Mouse (Mus musculus) stomach, embryonic 16.5 days (tissue): ENCODE data around the gene Acad11. TPM values are rescaled to one million over a fixed set of nuclear protein-coding genes. Genes with fewer than 3 reads are reported as not detected.

Experiments
- ATAC-seq: fragments of 200-750 bp; cut with Nextera tagmentation; 2 replicates; pipeline ENCODE4 v1.8.0; 2017; ENCODE audit warnings: moderate number of reproducible peaks, moderate TSS enrichment; ENCODE audit not compliant: insufficient read depth, low FRiP score
- H3K27ac ChIP-seq: fragments of 300-500 bp; sonication (generic); 2 replicates; pipeline ENCODE4 v1.5.1; 2014; ENCODE audit warnings: low read length
- H3K27me3 ChIP-seq: fragments of 300-500 bp; sonication (generic); 2 replicates; pipeline ENCODE4 v1.6.1; 2014; ENCODE audit warnings: low read length, control low read depth, mixed read lengths; ENCODE audit not compliant: control insufficient read depth, insufficient read depth
- H3K36me3 ChIP-seq: fragments of 300-500 bp; sonication (generic); 2 replicates; pipeline ENCODE4 v1.6.1; 2014; ENCODE audit warnings: low read length; ENCODE audit not compliant: control insufficient read depth, insufficient read depth
- H3K4me1 ChIP-seq: fragments of 300-500 bp; sonication (generic); 2 replicates; pipeline ENCODE4 v1.6.1; 2014; ENCODE audit warnings: low read length, control low read depth, mixed read lengths; ENCODE audit not compliant: control insufficient read depth, insufficient read depth
- H3K4me2 ChIP-seq: fragments of 300-500 bp; sonication (generic); 2 replicates; pipeline ENCODE4 v1.6.1; 2014; ENCODE audit warnings: low read depth, low read length, mixed read lengths
- H3K4me3 ChIP-seq: fragments of 300-500 bp; sonication (generic); replicated peaks from 2 replicates; pipeline ENCODE4 v1.5.1; 2014; ENCODE audit warnings: mild to moderate bottlenecking, low read length
- H3K9ac ChIP-seq: fragments of 300-500 bp; sonication (generic); 2 replicates; pipeline ENCODE4 v1.6.1; 2014; ENCODE audit warnings: low read length
- H3K9me3 ChIP-seq: fragments of 300-500 bp; sonication (generic); replicated peaks from 2 replicates; pipeline ENCODE4 v1.6.1; 2016; ENCODE audit warnings: low read length, control low read depth; ENCODE audit not compliant: control insufficient read depth
- WGBS: fragments of 180-500 bp; shearing (Covaris S2); extraction: QIAGEN DNeasy Blood & Tissue Kit; methylation state at CpG from one replicate; pipeline ENCODE4 v1.1.7; 2014; 5-methylcytosine and 5-hydroxymethylcytosine counted together
- polyA plus RNA-seq: library from polyadenylated mRNA; unstranded; fragments of >200 nt; fragmentation: Nextera tagmentation; extraction: Ambion mirVana; gene quantifications from 2 replicates; pipeline ENCODE4 v1.2.1, GENCODE M21; 2015

Gene Acad11
- polyA plus RNA-seq, 1 experiment from 2014 or later: 17.5 TPM

- no peak overlapping the region for H3K27ac ChIP-seq
- H3K4me2 ChIP-seq: no peak overlapping the region
- no peaks in the 10 kb centered on the region for H3K36me3 ChIP-seq
- no peaks in the 10 kb centered on the region for H3K27me3 ChIP-seq
- H3K4me3 ChIP-seq: no peak overlapping the region
- H3K4me1 ChIP-seq: no peaks in the 10 kb centered on the region
- no peaks in the 10 kb centered on the region for H3K9me3 ChIP-seq
- ATAC-seq: no peak
- 91% methylated on average over 21 of the region's 21 CpGs for WGBS
- H3K9ac ChIP-seq: no peak overlapping the region
Observed at GRCm38 (mm10) chr9:104039031-104039695, 24.0 kb upstream of the Acad11 start.

- no peak overlapping the region for H3K9ac ChIP-seq
- H3K4me3 ChIP-seq: no peak overlapping the region
- no peak for ATAC-seq
- WGBS: 78% methylated on average over 4 of the region's 4 CpGs
- H3K4me1 ChIP-seq: no peaks in the 10 kb centered on the region
- H3K27me3 ChIP-seq: no peaks in the 10 kb centered on the region
- H3K36me3 ChIP-seq: no peaks in the 10 kb centered on the region
- H3K9me3 ChIP-seq: no peaks in the 10 kb centered on the region
- H3K27ac ChIP-seq: no peak overlapping the region
- H3K4me2 ChIP-seq: no peak overlapping the region
Observed at GRCm38 (mm10) chr9:104039742-104040141, 23.4 kb upstream of the Acad11 start.

DNA sequence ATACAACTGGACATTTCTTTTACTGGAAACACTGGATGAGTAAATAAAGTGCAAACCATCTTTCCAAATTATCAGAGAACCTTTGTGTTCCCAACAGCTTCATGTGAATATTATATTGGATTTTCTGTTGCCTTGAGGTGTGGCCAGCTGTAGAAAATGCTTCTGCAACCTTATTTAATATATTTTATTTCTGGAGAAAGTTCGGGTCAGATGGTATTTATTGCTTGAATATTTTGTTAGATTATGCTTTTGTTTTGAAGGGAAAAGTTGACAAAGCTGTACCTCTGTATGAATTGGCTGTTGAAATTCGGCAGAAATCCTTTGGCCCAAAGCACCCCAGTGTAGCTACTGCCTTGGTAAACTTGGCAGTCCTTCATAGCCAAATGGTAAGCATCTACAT lies 22.8 kb upstream of the Acad11 start, which contains the start of gene Gm28305:
Gene Gm28305, plus strand, starts transcription at position 301 of the 400 bp plus-strand sequence.
- Histone ChIP-seq H3K27me3 (no peaks in the 10 kb centered on the region), H3K9me3 (no peaks in the 10 kb centered on the region), H3K4me3 (no peak within 1 kb of the TSS), H3K4me1 (no peaks in the 10 kb centered on the region), H3K36me3 (no peaks in the 10 kb centered on the region), H3K27ac (no peak within 1 kb of the TSS), H3K9ac (no peak within 1 kb of the TSS), H3K4me2 (no peak within 1 kb of the TSS)
- no peak for ATAC-seq
- 66% methylated on average over 2 of the region's 2 CpGs for WGBS

GRCm38 (mm10) chr9:104043676-104044075 lies 19.5 kb upstream of the Acad11 start:
- H3K4me1 ChIP-seq: no peaks in the 10 kb centered on the region
- no peak overlapping the region for H3K4me2 ChIP-seq
- no peak overlapping the region for H3K9ac ChIP-seq
- H3K27ac ChIP-seq: no peak overlapping the region
- ATAC-seq: no peak
- 85% methylated on average over 4 of the region's 4 CpGs for WGBS
- no peaks in the 10 kb centered on the region for H3K9me3 ChIP-seq
- H3K27me3 ChIP-seq: no peaks in the 10 kb centered on the region
- no peak overlapping the region for H3K4me3 ChIP-seq
- peaks cover 10% of the 10 kb centered on the region; the same call in 1 of the 2 replicates for H3K36me3 ChIP-seq

- Histone ChIP-seq H3K4me2 (no peak overlapping the region), H3K4me1 (no peaks in the 10 kb centered on the region), H3K36me3 (peaks cover 36% of the 10 kb centered on the region), H3K27me3 (no peaks in the 10 kb centered on the region), H3K4me3 (no peak overlapping the region), H3K27ac (no peak overlapping the region), H3K9me3 (no peaks in the 10 kb centered on the region), H3K9ac (no peak overlapping the region)
- 87% methylated on average over 6 of the region's 6 CpGs for WGBS
- ATAC-seq: no peak
Observed at GRCm38 (mm10) chr9:104051028-104051427, 12.1 kb upstream of the Acad11 start.

- Histone ChIP-seq H3K27ac (peak within 1 kb of the TSS; percentile 66; the same call in 1 of the 2 replicates), H3K4me2 (peak within 1 kb of the TSS; percentile 92), H3K4me1 (peaks cover 11% of the 10 kb centered on the region), H3K36me3 (peaks cover 7% of the 10 kb centered on the region), H3K9me3 (no peaks in the 10 kb centered on the region), H3K9ac (peak within 1 kb of the TSS; percentile 95), H3K27me3 (no peaks in the 10 kb centered on the region), H3K4me3 (peak within 1 kb of the TSS; percentile 100)
- under 1% methylated on average over 59 of the region's 59 CpGs for WGBS
- peak; percentile 51; the same call in 1 of the 2 replicates for ATAC-seq
Observed at GRCm38 (mm10) chr9:104062430-104063243, 540 bp upstream of the Acad11 start, which contains the start of gene Uba5. Uba5 (minus strand) TSS chr9:104063134.

DNA sequence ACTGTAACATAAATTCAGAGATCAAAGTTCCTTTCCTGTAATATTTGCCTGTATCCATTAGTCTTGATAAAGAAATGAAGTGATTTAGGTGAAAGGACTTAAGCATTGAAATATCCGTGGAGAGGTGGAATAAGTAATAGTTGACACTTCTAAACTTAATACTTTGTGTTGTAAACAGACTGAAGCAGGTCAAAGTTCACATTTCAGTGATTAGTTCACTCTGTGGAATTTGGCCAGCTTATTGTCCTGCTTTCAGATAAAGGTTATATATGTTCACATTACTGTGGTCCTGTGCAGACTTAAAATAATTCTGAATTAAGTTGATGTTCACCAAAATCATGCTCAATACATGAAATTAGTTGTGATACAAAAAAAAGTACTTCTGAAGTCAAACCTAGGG lies 1.4 kb downstream of the Acad11 start:
- no peaks in the 10 kb centered on the region for H3K27me3 ChIP-seq
- no peak for ATAC-seq
- WGBS: 13% methylated on average over 1 of the region's 1 CpGs
- no peak overlapping the region for H3K4me2 ChIP-seq
- H3K4me3 ChIP-seq: no peak overlapping the region
- H3K9ac ChIP-seq: no peak overlapping the region
- peaks cover 11% of the 10 kb centered on the region for H3K4me1 ChIP-seq
- H3K9me3 ChIP-seq: no peaks in the 10 kb centered on the region
- no peak overlapping the region for H3K27ac ChIP-seq
- H3K36me3 ChIP-seq: peaks cover 1% of the 10 kb centered on the region

GRCm38 (mm10) chr9:104070241-104070640 lies 7.1 kb downstream of the Acad11 start:
- Histone ChIP-seq H3K27me3 (no peaks in the 10 kb centered on the region), H3K4me3 (no peak overlapping the region), H3K4me2 (no peak overlapping the region), H3K27ac (no peak overlapping the region), H3K9ac (no peak overlapping the region), H3K9me3 (no peaks in the 10 kb centered on the region), H3K4me1 (no peaks in the 10 kb centered on the region), H3K36me3 (no peaks in the 10 kb centered on the region)
- 71% methylated on average over 4 of the region's 4 CpGs for WGBS
- ATAC-seq: no peak
